Mouse (Mus musculus) C2C12 (cell line): ENCODE measurements at regions not wholly inside any gene's neighbourhood (a gene's known extent, or its start where the extent isn't known, plus 50 kb on each side); places are given as distances from the start of the nearest gene placed in this dataset.

ENCODE experiments used
- CTCF ChIP-seq: IDR thresholded peaks from one replicate; pipeline ENCODE4 v1.5.1; 2011; ENCODE audit not compliant: control insufficient read depth, insufficient read depth, insufficient read length
- MYOD1 ChIP-seq: IDR thresholded peaks from one replicate; pipeline ENCODE4 v1.6.1; 2011; ENCODE audit warnings: low read depth; ENCODE audit not compliant: control insufficient read depth, insufficient read length
- MYOG ChIP-seq: IDR thresholded peaks from one replicate; pipeline ENCODE4 v1.6.1; 2011; ENCODE audit not compliant: control insufficient read depth, insufficient read length; ENCODE audit errors: extremely low read depth
- USF1 ChIP-seq: IDR thresholded peaks from one replicate; pipeline ENCODE4 v1.6.1; 2011; ENCODE audit warnings: low read depth, mild to moderate bottlenecking, control low read depth, moderate library complexity

DNA sequence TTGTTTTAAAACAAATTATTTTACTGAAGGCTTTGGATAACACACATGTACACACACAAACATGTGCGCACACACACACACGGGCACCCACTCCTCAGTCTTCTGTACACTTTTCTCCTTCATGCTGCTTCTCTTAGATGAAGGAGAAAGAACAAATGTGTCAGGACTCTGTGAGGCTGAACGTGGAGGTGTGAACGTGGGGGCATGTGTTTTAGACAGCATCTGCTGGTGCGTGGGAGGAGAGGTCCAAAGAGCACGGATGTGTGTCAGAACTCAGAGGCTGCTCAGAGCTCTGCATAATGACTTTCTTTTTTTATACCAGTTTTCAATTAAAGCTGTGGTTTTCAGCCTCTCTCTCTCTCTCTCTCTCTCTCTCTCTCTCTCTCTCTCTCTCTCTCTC, 112.4 kb downstream of the Nab1 start:
- TF ChIP-seq CTCF (no peak), MYOD1 (no peak), MYOG (no peak), USF1 (no peak)
